Mouse (Mus musculus): ENCODE measurements around the gene Dpysl4.

- TF ChIP-seq CTCF (IDR thresholded peaks at IDR 0.05; ENCODE audit: low read depth) (no peak), EP300 (IDR thresholded peaks at IDR 0.05; ENCODE audit: low read depth) (no peak)
Measured at GRCm38 (mm10) chr7:139126549-139126948, 40.7 kb downstream of the Dpysl4 start.

All from liver, postnatal 0 days (tissue).